Mouse (Mus musculus) C2C12 (cell line): Measurements from ENCODE around the gene B4galt5. TPM values are rescaled to one million over a fixed set of nuclear protein-coding genes. Genes with fewer than 3 reads are reported as not detected.

Source experiments
- H3K27me3 ChIP-seq: one replicate; pipeline ENCODE4 v1.6.1; 2011; ENCODE audit not compliant: control insufficient read depth, insufficient read depth, insufficient read length
- H3K36me3 ChIP-seq: one replicate; pipeline ENCODE4 v1.6.1; 2011; ENCODE audit not compliant: control insufficient read depth, insufficient read depth
- H3K4me3 ChIP-seq: one replicate; pipeline ENCODE4 v1.5.1; 2011; ENCODE audit warnings: mild to moderate bottlenecking, control low read depth; ENCODE audit not compliant: poor library complexity, insufficient read depth, severe bottlenecking
- H3K79me2 ChIP-seq: one replicate; pipeline ENCODE4 v1.6.1; 2011; ENCODE audit not compliant: control insufficient read depth, insufficient read depth
- H3K79me3 ChIP-seq: one replicate; pipeline ENCODE4 v1.6.1; 2011; ENCODE audit warnings: low read depth, control low read depth
- H3ac ChIP-seq: one replicate; pipeline ENCODE3; 2011; ENCODE audit warnings: low read depth; ENCODE audit not compliant: control insufficient read depth, insufficient read length
- CEBPB ChIP-seq: IDR thresholded peaks from one replicate; pipeline ENCODE4 v1.6.1; 2011; ENCODE audit warnings: low read depth, mild to moderate bottlenecking, control low read depth, moderate library complexity
- CTCF ChIP-seq: IDR thresholded peaks from one replicate; pipeline ENCODE4 v1.5.1; 2011; ENCODE audit not compliant: control insufficient read depth, insufficient read depth, insufficient read length
- FOSL1 ChIP-seq: IDR thresholded peaks from one replicate; pipeline ENCODE4 v1.8.0; 2011; ENCODE audit warnings: mild to moderate bottlenecking, low read length; ENCODE audit not compliant: poor library complexity, insufficient read depth, severe bottlenecking
- MAX ChIP-seq: IDR thresholded peaks from one replicate; pipeline ENCODE4 v1.6.1; 2011; ENCODE audit warnings: mild to moderate bottlenecking, control low read depth
- MYOD1 ChIP-seq: IDR thresholded peaks from one replicate; pipeline ENCODE4 v1.6.1; 2011; ENCODE audit warnings: low read depth; ENCODE audit not compliant: control insufficient read depth, insufficient read length
- MYOG ChIP-seq: IDR thresholded peaks from one replicate; pipeline ENCODE4 v1.6.1; 2011; ENCODE audit not compliant: control insufficient read depth, insufficient read length; ENCODE audit errors: extremely low read depth
- USF1 ChIP-seq: IDR thresholded peaks from one replicate; pipeline ENCODE4 v1.6.1; 2011; ENCODE audit warnings: low read depth, mild to moderate bottlenecking, control low read depth, moderate library complexity
- polyA plus RNA-seq: library from polyadenylated mRNA; unstranded; fragments of >200 nt; fragmentation: generic; extraction: Trizol; gene quantifications from one replicate; pipeline ENCODE4 v1.2.1, GENCODE M21; 2012; ENCODE audit warnings: missing spikeins

Gene B4galt5
- polyA plus RNA-seq, 1 experiment, result 56.6 TPM

- H3K79me2 ChIP-seq, result no peaks in the 10 kb centered on the region
- H3K79me3 ChIP-seq, result no peaks in the 10 kb centered on the region
- no peak overlapping the region for H3K4me3 ChIP-seq
- no peaks in the 10 kb centered on the region for H3K36me3 ChIP-seq
- TF ChIP-seq MYOD1 (no peak), FOSL1 (no peak), MAX (no peak), CEBPB (no peak), MYOG (no peak), CTCF (no peak), USF1 (no peak)
- no peak overlapping the region for H3ac ChIP-seq
- H3K27me3 ChIP-seq, result no peaks in the 10 kb centered on the region
Observed at GRCm38 (mm10) chr2:167375688-167376087, 26.7 kb upstream of the B4galt5 start.

GRCm38 (mm10) chr2:167375135-167375534, 26.2 kb upstream of the B4galt5 start:
- no peaks in the 10 kb centered on the region for H3K79me3 ChIP-seq
- no peak overlapping the region for H3K4me3 ChIP-seq
- TF ChIP-seq CTCF, result no peak
- no peak for TF ChIP-seq USF1
- TF ChIP-seq MAX, result no peak
- no peak for TF ChIP-seq MYOD1
- no peak for TF ChIP-seq CEBPB
- TF ChIP-seq FOSL1, result no peak
- TF ChIP-seq MYOG, result no peak
- H3K36me3 ChIP-seq, result no peaks in the 10 kb centered on the region
- H3ac ChIP-seq, result no peak overlapping the region
- H3K27me3 ChIP-seq, result no peaks in the 10 kb centered on the region
- no peaks in the 10 kb centered on the region for H3K79me2 ChIP-seq

- H3K4me3 ChIP-seq, result no peak overlapping the region
- H3ac ChIP-seq, result no peak overlapping the region
- TF ChIP-seq USF1, result peak; percentile 75
- TF ChIP-seq MYOD1, result no peak
Observed at GRCm38 (mm10) chr2:167374191-167374805, 25.3 kb upstream of the B4galt5 start.

GRCm38 (mm10) chr2:167373266-167373665, 24.3 kb upstream of the B4galt5 start:
- Histone ChIP-seq H3K79me3 (no peaks in the 10 kb centered on the region), H3ac (no peak overlapping the region), H3K4me3 (no peak overlapping the region), H3K36me3 (no peaks in the 10 kb centered on the region), H3K79me2 (no peaks in the 10 kb centered on the region), H3K27me3 (no peaks in the 10 kb centered on the region)
- TF ChIP-seq CTCF (no peak), MYOD1 (no peak), USF1 (no peak)

More at GRCm38 (mm10) chr2:167374191-167374805, 25.3 kb upstream of the B4galt5 start:
- H3K79me3 ChIP-seq, result no peaks in the 10 kb centered on the region
- H3K27me3 ChIP-seq, result no peaks in the 10 kb centered on the region
- no peaks in the 10 kb centered on the region for H3K36me3 ChIP-seq
- H3K79me2 ChIP-seq, result no peaks in the 10 kb centered on the region

- Histone ChIP-seq H3K4me3 (no peak overlapping the region), H3K36me3 (no peaks in the 10 kb centered on the region), H3K27me3 (no peaks in the 10 kb centered on the region), H3K79me3 (no peaks in the 10 kb centered on the region), H3K79me2 (no peaks in the 10 kb centered on the region), H3ac (no peak overlapping the region)
- TF ChIP-seq CTCF (no peak), MYOG (no peak), MYOD1 (no peak), USF1 (no peak), CEBPB (no peak), FOSL1 (no peak), MAX (no peak)
Observed at GRCm38 (mm10) chr2:167371506-167371905, 22.5 kb upstream of the B4galt5 start.

- Histone ChIP-seq H3K27me3 (no peaks in the 10 kb centered on the region), H3ac (no peak overlapping the region), H3K36me3 (no peaks in the 10 kb centered on the region), H3K79me2 (no peaks in the 10 kb centered on the region), H3K79me3 (no peaks in the 10 kb centered on the region), H3K4me3 (no peak overlapping the region)
- TF ChIP-seq MYOG (no peak), MAX (no peak), MYOD1 (no peak), USF1 (no peak), CEBPB (no peak), FOSL1 (no peak), CTCF (no peak)
Observed at GRCm38 (mm10) chr2:167368328-167368727, 19.3 kb upstream of the B4galt5 start.
